Mouse (Mus musculus): ENCODE results near the gene Anks1b. TPM values are rescaled to one million over a fixed set of nuclear protein-coding genes. Genes with fewer than 3 reads are reported as not detected.

Anks1b gene
- polyA plus RNA-seq, 1 experiment from 2014 or later, result 2.8 TPM

DNA sequence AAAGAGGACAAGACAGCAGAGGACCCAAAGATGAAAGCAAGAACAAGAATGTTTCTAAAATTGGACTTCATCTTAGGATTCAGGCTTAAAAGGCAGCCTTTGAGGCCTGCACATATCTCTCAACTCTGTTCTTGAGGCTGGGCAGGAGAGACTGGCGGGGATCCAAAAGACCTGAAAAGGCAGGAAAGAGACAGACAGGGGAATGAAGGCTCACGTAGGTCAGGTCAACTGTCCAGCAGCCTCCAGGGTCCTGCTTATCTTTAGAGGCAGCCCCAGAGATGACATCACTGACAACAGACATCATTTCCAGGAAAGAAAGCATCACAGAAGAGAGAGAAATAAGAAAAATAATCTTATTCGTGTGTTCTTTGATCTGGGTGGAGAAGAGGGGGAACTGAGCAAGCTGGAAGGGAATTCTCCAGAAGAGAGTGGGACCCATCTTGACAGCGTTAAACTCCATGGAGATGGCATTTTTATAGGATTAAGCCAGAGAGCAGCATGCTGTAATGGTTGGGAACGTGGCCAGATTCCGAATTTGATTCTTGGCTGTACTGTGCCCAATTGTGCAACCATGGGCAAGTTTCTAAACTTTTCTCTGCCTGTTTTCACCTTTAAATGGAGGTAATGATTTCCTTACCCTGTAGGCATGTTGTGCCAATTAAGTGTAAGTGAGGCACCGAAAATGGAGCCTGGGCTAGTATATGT is 784.3 kb downstream of the Anks1b start:
- ATAC-seq (ENCODE audit: insufficient number of reproducible peaks, insufficient read depth, low FRiP score, low TSS enrichment), result no peak
- Histone ChIP-seq H3K9me3 (no peaks in the 10 kb centered on the region), H3K27me3 (no peaks in the 10 kb centered on the region), H3K27ac (no peak overlapping the region), H3K36me3 (no peaks in the 10 kb centered on the region), H3K9ac (no peak overlapping the region), H3K4me1 (no peaks in the 10 kb centered on the region), H3K4me2 (replicated peaks) (no peak overlapping the region), H3K4me3 (no peak overlapping the region)
- WGBS, result 56% methylated on average over 7 of the region's 7 CpGs

GRCm38 (mm10) chr10:90666746-90667145 is 793.4 kb downstream of the Anks1b start:
- ATAC-seq (ENCODE audit: insufficient number of reproducible peaks, insufficient read depth, low FRiP score, low TSS enrichment), result no peak
- no peak overlapping the region for H3K4me2 ChIP-seq (replicated peaks)
- no peaks in the 10 kb centered on the region for H3K27me3 ChIP-seq
- no peak overlapping the region for H3K27ac ChIP-seq
- no peaks in the 10 kb centered on the region for H3K36me3 ChIP-seq
- no peaks in the 10 kb centered on the region for H3K9me3 ChIP-seq
- H3K4me1 ChIP-seq, result no peaks in the 10 kb centered on the region
- WGBS, result 92% methylated on average over 2 of the region's 2 CpGs
- no peak overlapping the region for H3K4me3 ChIP-seq
- H3K9ac ChIP-seq, result no peak overlapping the region

DNA sequence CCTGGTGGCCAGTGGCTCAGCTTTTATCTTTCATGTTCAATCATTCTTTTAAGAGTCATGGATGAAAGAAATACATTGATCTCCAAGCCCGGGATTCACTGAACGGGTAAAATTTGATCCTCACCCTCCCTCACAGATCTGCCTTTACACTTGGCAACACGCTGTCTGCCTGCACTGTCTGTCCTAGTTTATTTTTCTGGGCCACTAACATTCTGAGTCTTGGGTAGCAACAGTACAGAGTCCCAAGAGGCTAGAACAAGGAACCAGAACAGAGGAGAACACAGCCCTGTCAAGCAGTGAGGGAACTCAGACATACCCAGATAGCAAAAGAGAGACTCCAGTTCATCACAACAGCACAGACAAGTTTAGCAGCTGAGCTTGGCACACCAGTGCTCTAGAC is 797.0 kb downstream of the Anks1b start:
- Histone ChIP-seq H3K36me3 (no peaks in the 10 kb centered on the region), H3K4me1 (no peaks in the 10 kb centered on the region), H3K4me3 (no peak overlapping the region), H3K4me2 (replicated peaks) (no peak overlapping the region), H3K9ac (no peak overlapping the region), H3K27me3 (no peaks in the 10 kb centered on the region), H3K27ac (no peak overlapping the region), H3K9me3 (no peaks in the 10 kb centered on the region)
- WGBS, result 88% methylated on average over 3 of the region's 3 CpGs
- ATAC-seq (ENCODE audit: insufficient number of reproducible peaks, insufficient read depth, low FRiP score, low TSS enrichment), result no peak

DNA sequence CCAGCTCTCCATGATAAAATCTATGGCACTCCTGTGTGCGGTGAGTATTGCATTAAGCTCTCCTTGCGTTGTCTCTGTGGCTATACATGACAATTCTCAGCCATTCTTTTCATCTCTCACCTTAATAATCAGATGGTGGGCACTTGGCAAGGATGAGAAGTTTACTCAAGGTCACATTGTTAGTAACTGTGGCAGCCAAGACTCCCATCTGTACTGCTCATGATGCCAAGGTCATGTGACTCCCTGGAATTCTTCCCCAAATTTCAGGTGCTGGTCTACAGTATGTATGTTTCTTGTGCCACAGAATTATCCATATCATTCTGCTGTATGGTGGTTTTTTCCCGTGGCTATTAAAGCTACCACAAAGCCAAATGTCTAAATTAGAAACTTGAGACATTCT is 798.8 kb downstream of the Anks1b start:
- Histone ChIP-seq H3K4me1 (no peaks in the 10 kb centered on the region), H3K9me3 (no peaks in the 10 kb centered on the region), H3K27ac (no peak overlapping the region), H3K4me3 (no peak overlapping the region), H3K27me3 (no peaks in the 10 kb centered on the region), H3K4me2 (replicated peaks) (no peak overlapping the region), H3K36me3 (no peaks in the 10 kb centered on the region), H3K9ac (no peak overlapping the region)
- ATAC-seq (ENCODE audit: insufficient number of reproducible peaks, insufficient read depth, low FRiP score, low TSS enrichment), result no peak
- WGBS, result 87% methylated on average over 3 of the region's 3 CpGs

DNA sequence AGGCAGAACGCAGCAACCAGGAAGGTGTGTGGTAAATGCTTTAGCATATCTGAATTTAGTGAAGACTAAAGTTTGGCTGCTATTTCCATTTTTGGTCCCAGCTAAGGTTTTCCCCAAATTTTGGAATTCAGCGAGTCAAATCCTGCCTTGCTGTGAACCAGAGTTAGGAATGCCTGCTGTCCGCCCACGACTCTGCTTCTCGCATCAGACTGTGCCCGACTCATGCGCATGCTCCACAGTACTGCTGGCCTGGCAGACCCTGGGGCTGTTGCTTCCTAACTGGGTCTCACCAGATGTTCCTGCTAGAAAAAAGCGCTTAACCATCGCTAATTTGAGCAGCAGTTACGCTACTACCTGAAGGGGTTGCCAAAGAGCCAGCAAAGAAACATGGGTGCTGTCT is 801.1 kb downstream of the Anks1b start:
- WGBS, result 70% methylated on average over 10 of the region's 10 CpGs
- H3K4me3 ChIP-seq, result no peak overlapping the region
- ATAC-seq (ENCODE audit: insufficient number of reproducible peaks, insufficient read depth, low FRiP score, low TSS enrichment), result no peak

DNA sequence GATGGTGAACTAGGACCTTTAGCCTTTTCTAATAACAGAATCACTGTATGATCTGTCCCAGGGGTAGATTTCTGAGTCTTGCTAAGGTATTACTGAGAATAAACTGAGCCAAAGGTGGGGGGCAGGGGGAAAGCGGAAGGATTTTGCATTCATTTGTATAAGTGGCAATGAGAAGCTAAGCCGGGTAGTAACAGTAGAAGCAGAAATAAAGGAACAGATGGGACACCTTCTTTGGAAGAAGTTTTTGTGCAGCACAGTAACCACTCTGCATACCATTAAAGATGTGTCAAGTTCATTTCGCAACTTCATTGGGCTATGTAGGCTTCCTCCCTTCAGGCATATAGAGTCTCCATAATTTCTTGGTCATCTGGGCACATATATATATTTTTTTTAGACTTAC is 804.1 kb downstream of the Anks1b start:
- no peak overlapping the region for H3K4me3 ChIP-seq
- no peak overlapping the region for H3K4me2 ChIP-seq (replicated peaks)
- no peak overlapping the region for H3K9ac ChIP-seq
- ATAC-seq (ENCODE audit: insufficient number of reproducible peaks, insufficient read depth, low FRiP score, low TSS enrichment), result no peak
- no peaks in the 10 kb centered on the region for H3K36me3 ChIP-seq
- H3K27ac ChIP-seq, result no peak overlapping the region
- H3K27me3 ChIP-seq, result no peaks in the 10 kb centered on the region
- H3K4me1 ChIP-seq, result no peaks in the 10 kb centered on the region
- no peaks in the 10 kb centered on the region for H3K9me3 ChIP-seq
- 92% methylated on average over 3 of the region's 3 CpGs for WGBS

More for the DNA sequence above, 801.1 kb downstream of the Anks1b start:
- no peak overlapping the region for H3K9ac ChIP-seq
- H3K9me3 ChIP-seq, result no peaks in the 10 kb centered on the region
- no peaks in the 10 kb centered on the region for H3K36me3 ChIP-seq
- H3K27ac ChIP-seq, result no peak overlapping the region
- no peaks in the 10 kb centered on the region for H3K4me1 ChIP-seq
- H3K4me2 ChIP-seq (replicated peaks), result no peak overlapping the region
- H3K27me3 ChIP-seq, result no peaks in the 10 kb centered on the region

- 84% methylated on average over 10 of the region's 10 CpGs for WGBS
- H3K27me3 ChIP-seq, result no peaks in the 10 kb centered on the region
- no peak for ATAC-seq (ENCODE audit: insufficient number of reproducible peaks, insufficient read depth, low FRiP score, low TSS enrichment)
Observed at GRCm38 (mm10) chr10:90679713-90680470, 806.6 kb downstream of the Anks1b start.

DNA sequence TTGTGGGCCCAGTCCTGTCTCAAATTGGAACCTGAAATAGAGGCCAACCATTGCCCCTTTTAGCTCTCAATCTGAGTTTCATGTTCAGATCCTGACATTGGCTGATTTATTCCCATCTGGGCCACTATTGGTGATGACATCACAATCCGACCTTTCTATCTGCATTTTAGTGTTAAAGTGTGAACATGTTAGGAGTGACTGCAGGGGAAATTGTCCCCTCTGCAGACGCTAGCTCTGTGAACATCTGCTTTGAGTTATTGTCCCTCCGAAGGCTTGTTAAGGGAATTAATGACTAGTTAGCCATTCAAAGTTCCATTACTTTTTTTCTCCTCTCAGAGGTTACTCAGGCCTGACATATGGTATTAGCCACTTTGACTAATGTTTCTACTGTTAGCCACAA is 810.5 kb downstream of the Anks1b start:
- H3K4me2 ChIP-seq (replicated peaks), result no peak overlapping the region
- ATAC-seq (ENCODE audit: insufficient number of reproducible peaks, insufficient read depth, low FRiP score, low TSS enrichment), result no peak
- WGBS, result 25% methylated on average over 3 of the region's 3 CpGs

More at GRCm38 (mm10) chr10:90679713-90680470, 806.6 kb downstream of the Anks1b start:
- Histone ChIP-seq H3K4me2 (replicated peaks) (no peak overlapping the region), H3K4me3 (no peak overlapping the region), H3K4me1 (no peaks in the 10 kb centered on the region), H3K9ac (no peak overlapping the region), H3K9me3 (no peaks in the 10 kb centered on the region), H3K27ac (no peak overlapping the region), H3K36me3 (no peaks in the 10 kb centered on the region)

GRCm38 (mm10) chr10:90685367-90685766 is 812.1 kb downstream of the Anks1b start:
- no peak for ATAC-seq (ENCODE audit: insufficient number of reproducible peaks, insufficient read depth, low FRiP score, low TSS enrichment)
- H3K36me3 ChIP-seq, result no peaks in the 10 kb centered on the region
- 30% methylated on average over 4 of the region's 4 CpGs for WGBS
- no peak overlapping the region for H3K4me2 ChIP-seq (replicated peaks)
- H3K27me3 ChIP-seq, result no peaks in the 10 kb centered on the region
- H3K9me3 ChIP-seq, result no peaks in the 10 kb centered on the region
- H3K9ac ChIP-seq, result no peak overlapping the region
- H3K4me3 ChIP-seq, result no peak overlapping the region
- no peak overlapping the region for H3K27ac ChIP-seq
- no peaks in the 10 kb centered on the region for H3K4me1 ChIP-seq

More for the DNA sequence above, 810.5 kb downstream of the Anks1b start:
- Histone ChIP-seq H3K27me3 (no peaks in the 10 kb centered on the region), H3K4me1 (no peaks in the 10 kb centered on the region), H3K9me3 (no peaks in the 10 kb centered on the region), H3K4me3 (no peak overlapping the region), H3K9ac (no peak overlapping the region), H3K27ac (no peak overlapping the region), H3K36me3 (no peaks in the 10 kb centered on the region)

GRCm38 (mm10) chr10:90688153-90688552 is 814.8 kb downstream of the Anks1b start:
- 86% methylated on average over 5 of the region's 5 CpGs for WGBS
- no peaks in the 10 kb centered on the region for H3K36me3 ChIP-seq
- H3K4me3 ChIP-seq, result no peak overlapping the region
- H3K27ac ChIP-seq, result no peak overlapping the region
- no peak overlapping the region for H3K4me2 ChIP-seq (replicated peaks)
- no peak for ATAC-seq (ENCODE audit: insufficient number of reproducible peaks, insufficient read depth, low FRiP score, low TSS enrichment)
- H3K9me3 ChIP-seq, result no peaks in the 10 kb centered on the region
- H3K9ac ChIP-seq, result no peak overlapping the region
- H3K4me1 ChIP-seq, result no peaks in the 10 kb centered on the region
- H3K27me3 ChIP-seq, result no peaks in the 10 kb centered on the region

- no peaks in the 10 kb centered on the region for H3K27me3 ChIP-seq
- WGBS, result 50% methylated on average over 13 of the region's 13 CpGs
- no peaks in the 10 kb centered on the region for H3K36me3 ChIP-seq
- no peak overlapping the region for H3K4me3 ChIP-seq
- ATAC-seq (ENCODE audit: insufficient number of reproducible peaks, insufficient read depth, low FRiP score, low TSS enrichment), result no peak
- no peaks in the 10 kb centered on the region for H3K4me1 ChIP-seq
- H3K9ac ChIP-seq, result no peak overlapping the region
- H3K27ac ChIP-seq, result no peak overlapping the region
- H3K4me2 ChIP-seq (replicated peaks), result no peak overlapping the region
- no peaks in the 10 kb centered on the region for H3K9me3 ChIP-seq
Observed at GRCm38 (mm10) chr10:90688696-90689252, 815.5 kb downstream of the Anks1b start.

Measured in embryonic facial prominence, embryonic 12.5 days (tissue).